Mouse (Mus musculus) hindbrain, embryonic 13.5 days (tissue): Measurements from ENCODE around the gene Nt5dc2. TPM values are rescaled to one million over a fixed set of nuclear protein-coding genes. Genes with fewer than 3 reads are reported as not detected.
A peak's percentile ranks its signal among the peaks of the same experiment; 100 is the strongest.

Source experiments
- ATAC-seq: fragments of 200-750 bp; cut with Nextera tagmentation; 2 replicates; pipeline ENCODE4 v1.8.0; 2017; ENCODE audit warnings: moderate TSS enrichment; ENCODE audit not compliant: low FRiP score
- H3K27ac ChIP-seq: fragments of 300-500 bp; sonication (generic); 2 replicates; pipeline ENCODE4 v1.5.1; 2015; ENCODE audit warnings: inconsistent platforms, mild to moderate bottlenecking, moderate library complexity
- H3K27me3 ChIP-seq: fragments of 300-500 bp; sonication (generic); 2 replicates; pipeline ENCODE4 v1.6.1; 2015; ENCODE audit warnings: mild to moderate bottlenecking, inconsistent platforms
- H3K36me3 ChIP-seq: fragments of 300-500 bp; sonication (generic); 2 replicates; pipeline ENCODE4 v1.6.1; 2015; ENCODE audit warnings: mild to moderate bottlenecking, inconsistent platforms
- H3K4me1 ChIP-seq: fragments of 300-500 bp; sonication (generic); replicated peaks from 2 replicates; pipeline ENCODE4 v1.6.1; 2015; ENCODE audit warnings: inconsistent platforms
- H3K4me2 ChIP-seq: fragments of 300-500 bp; sonication (generic); 2 replicates; pipeline ENCODE4 v1.6.1; 2015; ENCODE audit warnings: inconsistent platforms, mild to moderate bottlenecking, moderate library complexity
- H3K4me3 ChIP-seq: fragments of 300-500 bp; sonication (generic); 2 replicates; pipeline ENCODE4 v1.5.1; 2015; ENCODE audit warnings: mild to moderate bottlenecking, inconsistent platforms
- H3K9ac ChIP-seq: fragments of 300-500 bp; sonication (generic); 2 replicates; pipeline ENCODE4 v1.6.1; 2015; ENCODE audit warnings: mild to moderate bottlenecking, inconsistent platforms
- H3K9me3 ChIP-seq: fragments of 300-500 bp; sonication (generic); 2 replicates; pipeline ENCODE4 v1.6.1; 2016; ENCODE audit warnings: inconsistent platforms
- WGBS: fragments of 180-500 bp; shearing (Covaris S2); methylation state at CpG from one replicate; pipeline ENCODE4 v1.1.7; 2015; 5-methylcytosine and 5-hydroxymethylcytosine counted together
- polyA plus RNA-seq: library from polyadenylated mRNA; unstranded; fragments of >200 nt; fragmentation: Nextera tagmentation; extraction: Ambion mirVana; gene quantifications from 2 replicates; pipeline ENCODE4 v1.2.1, GENCODE M21; 2015

Nt5dc2 gene
- polyA plus RNA-seq, 1 experiment from 2014 or later: 273 TPM

- peak; percentile 26; the same call in 1 of the 2 replicates for ATAC-seq
- Histone ChIP-seq H3K4me2 (peak overlapping the region; percentile 93), H3K27ac (peak overlapping the region; percentile 84), H3K9me3 (no peaks in the 10 kb centered on the region), H3K4me1 (peaks cover 55% of the 10 kb centered on the region), H3K36me3 (peaks cover 3% of the 10 kb centered on the region; the same call in 1 of the 2 replicates), H3K4me3 (peak overlapping the region; percentile 76), H3K9ac (peak overlapping the region; percentile 81), H3K27me3 (no peaks in the 10 kb centered on the region)
- WGBS: 3% methylated on average over 23 of the region's 23 CpGs
Measured at GRCm38 (mm10) chr14:31128101-31128825, 2.6 kb upstream of the Nt5dc2 start.

GRCm38 (mm10) chr14:31128826-31129219, 2.0 kb upstream of the Nt5dc2 start, which contains the start of gene Smim4:
Gene Smim4, minus strand, starts transcription at chr14:31128956.
- 0% methylated on average over 32 of the region's 33 CpGs for WGBS
- peaks cover 61% of the 10 kb centered on the region for H3K4me1 ChIP-seq
- no peaks in the 10 kb centered on the region; the same call in 1 of the 2 replicates for H3K36me3 ChIP-seq
- peak; percentile 96 for ATAC-seq
- peak within 1 kb of the TSS; percentile 93 for H3K4me2 ChIP-seq
- H3K9ac ChIP-seq: peak within 1 kb of the TSS; percentile 81
- no peaks in the 10 kb centered on the region for H3K27me3 ChIP-seq
- peak within 1 kb of the TSS; percentile 76 for H3K4me3 ChIP-seq
- no peaks in the 10 kb centered on the region for H3K9me3 ChIP-seq
- peak within 1 kb of the TSS; percentile 90 for H3K27ac ChIP-seq

- Histone ChIP-seq H3K9me3 (no peaks in the 10 kb centered on the region), H3K4me1 (peaks cover 68% of the 10 kb centered on the region), H3K4me2 (peak overlapping the region; percentile 93), H3K27me3 (no peaks in the 10 kb centered on the region), H3K9ac (peak overlapping the region; percentile 29; the same call in 1 of the 2 replicates), H3K4me3 (peak overlapping the region; percentile 76), H3K27ac (peak overlapping the region; percentile 90), H3K36me3 (peaks cover 2% of the 10 kb centered on the region)
- 69% methylated on average over 15 of the region's 15 CpGs for WGBS
- ATAC-seq: no peak
Measured at GRCm38 (mm10) chr14:31129326-31130235, 1.3 kb upstream of the Nt5dc2 start.

- Histone ChIP-seq H3K9me3 (no peaks in the 10 kb centered on the region), H3K27ac (peak overlapping the region; percentile 90), H3K4me1 (peaks cover 62% of the 10 kb centered on the region), H3K4me2 (peak overlapping the region; percentile 75), H3K36me3 (peaks cover 19% of the 10 kb centered on the region), H3K4me3 (peak overlapping the region; percentile 87), H3K27me3 (no peaks in the 10 kb centered on the region), H3K9ac (peak overlapping the region; percentile 92)
- ATAC-seq: no peak; the same call in 1 of the 2 replicates
- under 1% methylated on average over 38 of the region's 43 CpGs for WGBS
Measured at GRCm38 (mm10) chr14:31131272-31131821, 494 bp downstream of the Nt5dc2 start.

GRCm38 (mm10) chr14:31132031-31132430, 1.2 kb downstream of the Nt5dc2 start:
- Histone ChIP-seq H3K27me3 (no peaks in the 10 kb centered on the region), H3K36me3 (peaks cover 26% of the 10 kb centered on the region), H3K27ac (peak overlapping the region; percentile 90; the same call in 1 of the 2 replicates), H3K4me1 (peaks cover 55% of the 10 kb centered on the region), H3K9me3 (no peaks in the 10 kb centered on the region), H3K9ac (peak overlapping the region; percentile 92), H3K4me2 (peak overlapping the region; percentile 75), H3K4me3 (peak overlapping the region; percentile 87)
- no peak for ATAC-seq
- 9% methylated on average over 6 of the region's 6 CpGs for WGBS

- no peak overlapping the region for H3K27ac ChIP-seq
- H3K9ac ChIP-seq: peak overlapping the region; percentile 92
- H3K27me3 ChIP-seq: no peaks in the 10 kb centered on the region
- ATAC-seq: no peak
- peak overlapping the region; percentile 75 for H3K4me2 ChIP-seq
- peaks cover 31% of the 10 kb centered on the region for H3K36me3 ChIP-seq
- WGBS: 87% methylated on average over 7 of the region's 7 CpGs
- H3K4me1 ChIP-seq: peaks cover 50% of the 10 kb centered on the region
- peak overlapping the region; percentile 87 for H3K4me3 ChIP-seq
- H3K9me3 ChIP-seq: no peaks in the 10 kb centered on the region
Measured at GRCm38 (mm10) chr14:31132491-31132975, 1.7 kb downstream of the Nt5dc2 start.

- peak overlapping the region; percentile 46 for H3K9ac ChIP-seq
- WGBS: 77% methylated on average over 11 of the region's 11 CpGs
- no peaks in the 10 kb centered on the region for H3K27me3 ChIP-seq
- peak overlapping the region; percentile 75 for H3K4me2 ChIP-seq
- H3K4me3 ChIP-seq: no peak overlapping the region
- peak overlapping the region; percentile 37; the same call in 1 of the 2 replicates for H3K27ac ChIP-seq
- no peak for ATAC-seq
- H3K9me3 ChIP-seq: no peaks in the 10 kb centered on the region
- H3K36me3 ChIP-seq: peaks cover 37% of the 10 kb centered on the region
- peaks cover 51% of the 10 kb centered on the region for H3K4me1 ChIP-seq
Measured at GRCm38 (mm10) chr14:31133023-31133665, 2.3 kb downstream of the Nt5dc2 start.

- 82% methylated on average over 25 of the region's 25 CpGs for whole genome bisulfite sequencing
- Histone ChIP-seq H3K36me3 (peaks cover 49% of the 10 kb centered on the region), H3K4me1 (peaks cover 48% of the 10 kb centered on the region), H3K9me3 (no peaks in the 10 kb centered on the region), H3K4me3 (no peak overlapping the region), H3K27me3 (no peaks in the 10 kb centered on the region), H3K4me2 (no peak overlapping the region), H3K27ac (peak overlapping the region; percentile 37), H3K9ac (0 out of 2 replicates have a peak overlapping the region, but pooled peaks have one; percentile 46)
- ATAC-seq: no peak
Measured at GRCm38 (mm10) chr14:31134015-31135000, 3.5 kb downstream of the Nt5dc2 start.

GRCm38 (mm10) chr14:31135495-31136410, 4.9 kb downstream of the Nt5dc2 start:
- H3K4me2 ChIP-seq: no peak overlapping the region
- H3K36me3 ChIP-seq: peaks cover 63% of the 10 kb centered on the region
- no peak overlapping the region for H3K4me3 ChIP-seq
- WGBS: 97% methylated on average over 34 of the region's 34 CpGs
- H3K9ac ChIP-seq: no peak overlapping the region
- ATAC-seq: no peak
- no peaks in the 10 kb centered on the region for H3K27me3 ChIP-seq
- no peaks in the 10 kb centered on the region for H3K9me3 ChIP-seq
- H3K4me1 ChIP-seq: peaks cover 38% of the 10 kb centered on the region
- no peak overlapping the region for H3K27ac ChIP-seq
